Mouse (Mus musculus) embryonic facial prominence, embryonic 14.5 days (tissue): ENCODE data around the gene Tbc1d13. TPM values are rescaled to one million over a fixed set of nuclear protein-coding genes. Genes with fewer than 3 reads are reported as not detected.

ENCODE experiments used
- ATAC-seq: fragments of 200-750 bp; cut with Nextera tagmentation; 2 replicates; pipeline ENCODE4 v1.8.0; 2017; ENCODE audit warnings: low read depth, moderate number of reproducible peaks, moderate TSS enrichment
- DNase-seq: peaks from one replicate; pipeline ENCODE4 v3.0.0-alpha.2; 2015; ENCODE audit warnings: low spot score
- H3K27ac ChIP-seq: fragments of 300-500 bp; sonication (generic); replicated peaks from 2 replicates; pipeline ENCODE4 v1.5.1; 2014; ENCODE audit warnings: low read depth, mild to moderate bottlenecking, low read length, moderate library complexity
- H3K27me3 ChIP-seq: fragments of 300-500 bp; sonication (generic); replicated peaks from 2 replicates; pipeline ENCODE4 v1.6.1; 2014; ENCODE audit warnings: low read length; ENCODE audit not compliant: control insufficient read depth, insufficient read depth
- H3K36me3 ChIP-seq: fragments of 300-500 bp; sonication (generic); 2 replicates; pipeline ENCODE4 v1.6.1; 2014; ENCODE audit warnings: low read length, mixed read lengths; ENCODE audit not compliant: control insufficient read depth, insufficient read depth
- H3K4me1 ChIP-seq: fragments of 300-500 bp; sonication (generic); 2 replicates; pipeline ENCODE4 v1.6.1; 2014; ENCODE audit warnings: antibody characterized with exemption, low read length; ENCODE audit not compliant: control insufficient read depth, insufficient read depth
- H3K4me2 ChIP-seq: fragments of 300-500 bp; sonication (generic); 2 replicates; pipeline ENCODE4 v1.6.1; 2014; ENCODE audit warnings: low read depth, mild to moderate bottlenecking, low read length, moderate library complexity, mixed read lengths
- H3K4me3 ChIP-seq: fragments of 300-500 bp; sonication (generic); 2 replicates; pipeline ENCODE4 v1.5.1; 2014; ENCODE audit warnings: low read depth, mild to moderate bottlenecking, low read length
- H3K9ac ChIP-seq: fragments of 300-500 bp; sonication (generic); 2 replicates; pipeline ENCODE4 v1.6.1; 2014; ENCODE audit warnings: low read depth, mild to moderate bottlenecking, low read length, moderate library complexity, mixed read lengths
- H3K9me3 ChIP-seq: fragments of 300-500 bp; sonication (generic); 2 replicates; pipeline ENCODE4 v1.6.1; 2016; ENCODE audit warnings: low read length; ENCODE audit not compliant: control insufficient read depth
- WGBS: fragments of 180-500 bp; shearing (Covaris S2); extraction: QIAGEN DNeasy Blood & Tissue Kit; methylation state at CpG from one replicate; pipeline ENCODE4 v1.1.7; 2014; 5-methylcytosine and 5-hydroxymethylcytosine counted together
- polyA plus RNA-seq: library from polyadenylated mRNA; unstranded; fragments of >200 nt; fragmentation: Nextera tagmentation; extraction: Ambion mirVana; gene quantifications from 2 replicates; pipeline ENCODE4 v1.2.1, GENCODE M21; 2014

The Tbc1d13 gene
- polyA plus RNA-seq, 1 experiment from 2014 or later = 10.5 TPM

- H3K27ac ChIP-seq = no peak overlapping the region
Measured at GRCm38 (mm10) chr2:30200388-30200925, 66.9 kb downstream of the Tbc1d13 start.

More at GRCm38 (mm10) chr2:30200388-30200925, 66.9 kb downstream of the Tbc1d13 start:
- 80% methylated on average over 5 of the region's 5 CpGs for WGBS
- DNase-seq (no peak), ATAC-seq (no peak)
- H3K9me3 ChIP-seq = no peaks in the 10 kb centered on the region
- no peaks in the 10 kb centered on the region for H3K27me3 ChIP-seq
- peaks cover 6% of the 10 kb centered on the region for H3K4me1 ChIP-seq
- H3K36me3 ChIP-seq = no peaks in the 10 kb centered on the region
- no peak overlapping the region for H3K4me2 ChIP-seq
- no peak overlapping the region for H3K9ac ChIP-seq
- H3K4me3 ChIP-seq = no peak overlapping the region

Other genes starting within 250 kb of the Tbc1d13 start
- 35.6 and 42.4 TPM in 2 replicates for gene Odf2, start 244.5 kb upstream of the Tbc1d13 start, polyA plus RNA-seq
- 44.1 and 54.0 TPM in 2 replicates for gene Gle1, start 198.3 kb upstream of the Tbc1d13 start, polyA plus RNA-seq
- gene Sptan1, start 168.2 kb upstream of the Tbc1d13 start, polyA plus RNA-seq = 149 and 159 TPM in 2 replicates
- gene Wdr34, start 84.9 kb upstream of the Tbc1d13 start, polyA plus RNA-seq = 29.0 and 33.7 TPM in 2 replicates
- 351 and 393 TPM in 2 replicates for gene Set, start 76.4 kb upstream of the Tbc1d13 start, polyA plus RNA-seq
- gene Pkn3, start 56.1 kb upstream of the Tbc1d13 start, polyA plus RNA-seq = 5.6 and 7.6 TPM in 2 replicates
- 26.1 and 28.9 TPM in 2 replicates for gene Zdhhc12, start 40.1 kb upstream of the Tbc1d13 start, polyA plus RNA-seq
- gene Zer1, start 9.2 kb upstream of the Tbc1d13 start, polyA plus RNA-seq = 7.9 and 8.3 TPM in 2 replicates
- 21.9 and 26.5 TPM in 2 replicates for gene Endog, start 37.7 kb downstream of the Tbc1d13 start, polyA plus RNA-seq
- gene Spout1, start 44.7 kb downstream of the Tbc1d13 start, polyA plus RNA-seq = 63.8 and 67.8 TPM in 2 replicates
- 8.1 and 8.2 TPM in 2 replicates for gene Kyat1, start 72.1 kb downstream of the Tbc1d13 start, polyA plus RNA-seq
- gene Lrrc8a, start 104.0 kb downstream of the Tbc1d13 start, polyA plus RNA-seq = 39.2 and 41.3 TPM in 2 replicates
- gene Gm28035, start 106.8 kb downstream of the Tbc1d13 start, polyA plus RNA-seq = 0.06 TPM in 1 of 2 replicates, not detected in the other
- 5.4 and 5.7 TPM in 2 replicates for gene Phyhd1, start 132.5 kb downstream of the Tbc1d13 start, polyA plus RNA-seq
- gene Gm28038, start 147.3 kb downstream of the Tbc1d13 start, polyA plus RNA-seq = not detected in 2 replicates
- gene Dolk, start 152.6 kb downstream of the Tbc1d13 start, polyA plus RNA-seq = 30.2 and 30.8 TPM in 2 replicates
- 35.4 and 39.4 TPM in 2 replicates for gene Nup188, start 152.7 kb downstream of the Tbc1d13 start, polyA plus RNA-seq
- gene Sh3glb2, start 225.6 kb downstream of the Tbc1d13 start, polyA plus RNA-seq = 79.3 and 83.1 TPM in 2 replicates
- 17.6 and 18.8 TPM in 2 replicates for gene Miga2, start 230.5 kb downstream of the Tbc1d13 start, polyA plus RNA-seq